Mouse (Mus musculus): ENCODE results near the gene Cadps. TPM values are rescaled to one million over a fixed set of nuclear protein-coding genes. Genes with fewer than 3 reads are reported as not detected.

Gene Cadps
- polyA plus RNA-seq, 1 experiment from 2014 or later = not detected

DNA sequence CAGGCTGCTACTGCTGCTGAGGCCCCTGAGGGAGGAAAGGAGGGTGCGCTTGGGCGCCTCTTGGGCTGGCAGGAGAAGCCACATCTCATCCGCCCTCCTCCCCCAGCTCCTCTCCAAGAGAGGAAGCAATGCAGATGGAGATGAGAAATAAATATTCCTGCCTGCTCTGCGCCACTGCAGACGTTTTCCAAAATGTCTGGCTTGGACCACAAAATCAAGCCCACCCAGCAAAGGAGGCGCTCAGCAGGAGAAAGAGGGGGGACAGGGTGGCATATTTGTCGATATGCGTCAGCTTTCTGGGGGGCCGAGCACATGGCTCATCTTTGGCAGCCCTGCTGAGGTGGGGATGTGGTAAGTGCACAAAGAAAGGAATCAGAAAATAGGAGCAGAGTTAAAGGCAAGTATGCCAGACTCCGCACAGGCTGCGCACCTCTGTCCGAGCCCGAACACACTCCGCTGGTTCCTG, 385.9 kb downstream of the Cadps start:
- 67% methylated on average over 14 of the region's 14 CpGs for WGBS (ENCODE audit: insufficient replicate concordance)
- no peak overlapping the region for H3K4me3 ChIP-seq (ENCODE audit: low read depth, low read length)
- DNase-seq (no peak), ATAC-seq (no peak)
- no peak overlapping the region for H3K4me2 ChIP-seq (ENCODE audit: low read depth, low read length)
- TF ChIP-seq EP300 (IDR thresholded peaks at IDR 0.05; ENCODE audit: low read depth) (no peak), CTCF (IDR thresholded peaks at IDR 0.05; ENCODE audit: low read depth) (no peak)
- H3K36me3 ChIP-seq (replicated peaks; ENCODE audit: insufficient read depth, low read length) = no peaks in the 10 kb centered on the region
- H3K4me1 ChIP-seq (ENCODE audit: insufficient read depth) = no peaks in the 10 kb centered on the region
- no peak overlapping the region for H3K27ac ChIP-seq (ENCODE audit: low read depth)
- no peaks in the 10 kb centered on the region for H3K27me3 ChIP-seq (ENCODE audit: insufficient read depth, low read length)
- no peaks in the 10 kb centered on the region for H3K9me3 ChIP-seq (ENCODE audit: low read length)
- no peak overlapping the region for H3K9ac ChIP-seq (replicated peaks)

DNA sequence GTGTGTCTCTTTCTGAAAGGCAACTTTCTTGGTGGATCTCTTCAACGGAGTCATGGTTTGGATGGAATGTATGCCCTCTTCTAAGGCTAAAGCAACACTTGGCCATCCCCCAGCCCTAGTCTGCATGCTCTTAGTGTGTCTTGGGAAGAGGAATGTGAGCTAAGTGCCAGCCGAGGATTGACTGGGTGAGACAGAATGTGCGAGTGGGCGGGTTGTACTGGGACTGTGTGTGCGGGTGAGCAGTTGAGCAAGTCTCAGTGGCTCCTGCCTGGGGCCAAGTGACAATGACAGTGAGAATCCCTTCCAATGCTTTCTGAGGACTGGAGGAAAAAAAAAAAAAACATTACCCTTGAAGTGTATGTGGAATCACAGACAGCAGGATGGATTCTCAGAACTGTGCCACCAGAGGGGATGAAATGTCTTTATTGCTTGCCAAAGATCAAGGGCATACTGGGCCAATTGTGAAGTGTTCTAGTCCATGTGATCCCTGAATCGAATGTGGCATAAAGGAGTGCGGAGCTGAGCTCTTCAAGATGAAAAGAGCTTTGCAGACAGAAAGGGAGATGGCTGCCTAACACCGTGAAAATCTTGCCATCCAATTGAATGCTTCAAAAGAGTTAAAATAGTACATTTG, 394.7 kb downstream of the Cadps start:
- ATAC-seq (no peak), DNase-seq (no peak)
- Histone ChIP-seq H3K36me3 (replicated peaks; ENCODE audit: insufficient read depth, low read length) (no peaks in the 10 kb centered on the region), H3K27ac (ENCODE audit: low read depth) (no peak overlapping the region), H3K4me1 (ENCODE audit: insufficient read depth) (no peaks in the 10 kb centered on the region), H3K4me3 (ENCODE audit: low read depth, low read length) (no peak overlapping the region), H3K9ac (replicated peaks) (no peak overlapping the region), H3K27me3 (ENCODE audit: insufficient read depth, low read length) (no peaks in the 10 kb centered on the region), H3K9me3 (ENCODE audit: low read length) (no peaks in the 10 kb centered on the region), H3K4me2 (ENCODE audit: low read depth, low read length) (no peak overlapping the region)
- TF ChIP-seq CTCF (IDR thresholded peaks at IDR 0.05; ENCODE audit: low read depth) (no peak), EP300 (IDR thresholded peaks at IDR 0.05; ENCODE audit: low read depth) (no peak)
- WGBS (ENCODE audit: insufficient replicate concordance) = 75% methylated on average over 8 of the region's 8 CpGs

DNA sequence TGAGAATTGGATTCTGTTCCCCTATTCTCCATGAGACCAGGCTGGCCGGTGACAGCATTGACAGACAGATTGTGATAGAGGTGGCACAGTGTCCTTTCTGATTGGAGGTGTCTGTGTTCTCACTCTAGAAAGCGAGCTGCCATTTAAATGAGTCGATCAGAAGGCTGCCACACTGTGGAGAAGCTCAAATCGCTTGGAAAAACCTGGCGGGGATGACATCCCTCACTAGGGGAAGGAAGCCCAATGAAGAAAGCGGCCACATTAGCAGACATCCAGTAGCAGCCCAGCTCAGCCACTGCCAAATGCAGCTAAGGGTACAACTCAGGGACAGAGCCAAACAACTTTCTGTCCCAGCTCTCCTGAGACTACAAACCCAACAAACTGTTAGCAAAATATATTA, 397.6 kb downstream of the Cadps start:
- no peak for TF ChIP-seq EP300 (IDR thresholded peaks at IDR 0.05; ENCODE audit: low read depth)
- TF ChIP-seq CTCF (IDR thresholded peaks at IDR 0.05; ENCODE audit: low read depth) = no peak
- no peak overlapping the region for H3K9ac ChIP-seq (replicated peaks)
- no peaks in the 10 kb centered on the region for H3K27me3 ChIP-seq (ENCODE audit: insufficient read depth, low read length)
- no peak overlapping the region for H3K27ac ChIP-seq (ENCODE audit: low read depth)
- H3K9me3 ChIP-seq (ENCODE audit: low read length) = no peaks in the 10 kb centered on the region
- DNase-seq = no peak
- H3K4me2 ChIP-seq (ENCODE audit: low read depth, low read length) = no peak overlapping the region
- H3K36me3 ChIP-seq (replicated peaks; ENCODE audit: insufficient read depth, low read length) = no peaks in the 10 kb centered on the region
- no peak for ATAC-seq
- H3K4me1 ChIP-seq (ENCODE audit: insufficient read depth) = no peaks in the 10 kb centered on the region
- WGBS (ENCODE audit: insufficient replicate concordance) = 64% methylated on average over 6 of the region's 6 CpGs
- H3K4me3 ChIP-seq (ENCODE audit: low read depth, low read length) = no peak overlapping the region

DNA sequence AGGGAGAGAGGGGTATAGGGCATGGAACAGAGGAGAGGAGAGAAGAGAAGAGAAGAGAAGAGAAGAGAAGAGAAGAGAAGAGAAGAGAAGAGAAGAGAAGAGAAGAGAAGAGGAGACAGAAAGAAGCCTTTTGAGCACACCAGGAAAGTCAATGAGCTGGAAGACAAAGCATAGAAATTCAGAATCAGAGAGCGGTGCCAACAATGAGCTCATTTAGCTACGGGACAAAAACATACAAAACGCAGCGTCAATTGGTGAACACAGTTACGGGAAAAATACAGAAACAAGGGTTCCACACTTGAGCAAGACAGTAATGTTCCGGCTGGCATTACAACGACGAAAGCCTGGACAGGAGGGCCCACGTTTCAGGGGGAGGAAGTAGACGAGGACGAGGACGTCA, 412.6 kb downstream of the Cadps start:
- DNase-seq (no peak), ATAC-seq (no peak)
- H3K4me3 ChIP-seq (ENCODE audit: low read depth, low read length) = no peak overlapping the region
- H3K4me2 ChIP-seq (ENCODE audit: low read depth, low read length) = no peak overlapping the region
- no peak for TF ChIP-seq EP300 (IDR thresholded peaks at IDR 0.05; ENCODE audit: low read depth)
- TF ChIP-seq CTCF (IDR thresholded peaks at IDR 0.05; ENCODE audit: low read depth) = no peak
- H3K9ac ChIP-seq (replicated peaks) = no peak overlapping the region
- no peaks in the 10 kb centered on the region for H3K27me3 ChIP-seq (ENCODE audit: insufficient read depth, low read length)
- no peaks in the 10 kb centered on the region for H3K36me3 ChIP-seq (replicated peaks; ENCODE audit: insufficient read depth, low read length)
- no peaks in the 10 kb centered on the region for H3K4me1 ChIP-seq (ENCODE audit: insufficient read depth)
- WGBS (ENCODE audit: insufficient replicate concordance) = 89% methylated on average over 12 of the region's 12 CpGs
- H3K9me3 ChIP-seq (ENCODE audit: low read length) = no peaks in the 10 kb centered on the region
- H3K27ac ChIP-seq (ENCODE audit: low read depth) = no peak overlapping the region

DNA sequence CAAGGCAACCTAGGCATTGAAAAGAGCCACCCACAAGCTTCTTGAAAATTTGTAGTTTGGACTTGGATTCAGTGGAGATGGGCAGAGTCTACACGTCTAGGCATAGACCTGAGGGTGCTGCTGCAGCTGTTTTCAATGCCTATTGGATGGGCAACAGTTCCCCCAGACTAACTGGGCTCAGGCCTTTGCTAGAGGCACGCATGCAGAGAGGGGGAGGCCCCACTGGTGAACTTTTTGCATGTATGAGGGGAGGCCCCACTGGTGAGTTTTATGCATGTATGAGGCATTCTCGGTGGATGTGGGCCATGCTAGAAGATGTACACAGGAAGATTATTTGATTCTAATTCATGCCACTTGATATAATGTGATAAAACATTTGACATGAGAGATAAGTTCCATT, 413.1 kb downstream of the Cadps start:
- DNase-seq = no peak
- H3K36me3 ChIP-seq (replicated peaks; ENCODE audit: insufficient read depth, low read length) = no peaks in the 10 kb centered on the region
- H3K4me3 ChIP-seq (ENCODE audit: low read depth, low read length) = no peak overlapping the region
- no peak for ATAC-seq
- H3K4me2 ChIP-seq (ENCODE audit: low read depth, low read length) = no peak overlapping the region
- H3K27ac ChIP-seq (ENCODE audit: low read depth) = no peak overlapping the region
- 60% methylated on average over 3 of the region's 3 CpGs for whole genome bisulfite sequencing (ENCODE audit: insufficient replicate concordance)
- H3K9me3 ChIP-seq (ENCODE audit: low read length) = no peaks in the 10 kb centered on the region
- no peak overlapping the region for H3K9ac ChIP-seq (replicated peaks)
- H3K27me3 ChIP-seq (ENCODE audit: insufficient read depth, low read length) = no peaks in the 10 kb centered on the region
- TF ChIP-seq EP300 (IDR thresholded peaks at IDR 0.05; ENCODE audit: low read depth) = no peak
- no peak for TF ChIP-seq CTCF (IDR thresholded peaks at IDR 0.05; ENCODE audit: low read depth)
- no peaks in the 10 kb centered on the region for H3K4me1 ChIP-seq (ENCODE audit: insufficient read depth)

DNA sequence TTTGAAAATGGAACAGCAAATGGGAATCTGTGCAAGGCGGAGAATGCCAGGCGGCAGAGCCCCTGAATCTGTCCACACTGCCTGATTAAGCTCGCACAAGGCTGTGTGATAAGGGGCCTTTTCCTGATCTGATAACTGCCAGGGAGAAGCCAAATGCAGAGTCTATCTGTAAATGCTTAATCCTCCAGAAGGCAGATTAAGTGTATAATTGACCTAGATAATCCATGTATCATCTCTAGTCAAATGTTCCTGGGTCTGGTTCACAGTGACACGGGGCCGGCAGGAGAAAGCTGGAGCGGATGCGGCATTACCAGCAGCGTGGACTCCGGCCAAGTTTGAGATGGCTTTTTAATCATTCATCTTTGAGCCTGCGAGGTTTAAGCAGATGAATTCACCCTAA, 416.3 kb downstream of the Cadps start:
- no peaks in the 10 kb centered on the region for H3K36me3 ChIP-seq (replicated peaks; ENCODE audit: insufficient read depth, low read length)
- 74% methylated on average over 10 of the region's 10 CpGs for whole genome bisulfite sequencing (ENCODE audit: insufficient replicate concordance)
- no peaks in the 10 kb centered on the region for H3K4me1 ChIP-seq (ENCODE audit: insufficient read depth)
- H3K9me3 ChIP-seq (ENCODE audit: low read length) = no peaks in the 10 kb centered on the region
- no peak overlapping the region for H3K4me3 ChIP-seq (ENCODE audit: low read depth, low read length)
- H3K27ac ChIP-seq (ENCODE audit: low read depth) = no peak overlapping the region
- ATAC-seq (no peak), DNase-seq (no peak)
- H3K27me3 ChIP-seq (ENCODE audit: insufficient read depth, low read length) = no peaks in the 10 kb centered on the region
- TF ChIP-seq EP300 (IDR thresholded peaks at IDR 0.05; ENCODE audit: low read depth) (no peak), CTCF (IDR thresholded peaks at IDR 0.05; ENCODE audit: low read depth) (no peak)
- no peak overlapping the region for H3K4me2 ChIP-seq (ENCODE audit: low read depth, low read length)
- H3K9ac ChIP-seq (replicated peaks) = no peak overlapping the region

Measured in liver, postnatal 0 days (tissue).